Mouse (Mus musculus) inflammation-experienced regulatory T-cells, adult 6 months (primary cell): ENCODE measurements around the gene Lemd1. TPM values are rescaled to one million over a fixed set of nuclear protein-coding genes. Genes with fewer than 3 reads are reported as not detected.
"Not testable (repeated sequence)": the region's sequence is repeated elsewhere in the genome, so short reads cannot be mapped to it uniquely, and the experiment has no call there.

ENCODE experiments used
- ATAC-seq: one replicate; pipeline ENCODE4 v1.8.0; 2017
- polyA plus RNA-seq, 3 experiments: library from polyadenylated mRNA; unstranded; fragments of 100-300 nt; shearing (Covaris generic); gene quantifications; one replicate each; pipeline ENCODE4 v1.2.1; 2017

Lemd1 gene
- polyA plus RNA-seq, 3 experiments from 2014 or later, result not detected

GRCm38 (mm10) chr1:132263618-132264017, 72.4 kb downstream of the Lemd1 start:
- ATAC-seq, result no peak

- ATAC-seq, result no peak
These were observed 73.3 kb downstream of the Lemd1 start for GRCm38 (mm10) chr1:132264577-132264976.

GRCm38 (mm10) chr1:132265211-132265859, 74.1 kb downstream of the Lemd1 start:
- ATAC-seq, result no peak

- ATAC-seq, result no peak
These were observed 74.7 kb downstream of the Lemd1 start for GRCm38 (mm10) chr1:132265936-132266335.

GRCm38 (mm10) chr1:132266791-132267557, 75.7 kb downstream of the Lemd1 start:
- no peak for ATAC-seq

GRCm38 (mm10) chr1:132267959-132268358, 76.7 kb downstream of the Lemd1 start:
- no peak for ATAC-seq

- ATAC-seq, result no peak
These were observed 77.3 kb downstream of the Lemd1 start for GRCm38 (mm10) chr1:132268418-132269060.

GRCm38 (mm10) chr1:132271237-132271636, 80.0 kb downstream of the Lemd1 start:
- no peak for ATAC-seq

- ATAC-seq, result no peak
These were observed 85.5 kb downstream of the Lemd1 start for GRCm38 (mm10) chr1:132276694-132277093.

- no peak for ATAC-seq
These were observed 85.9 kb downstream of the Lemd1 start for GRCm38 (mm10) chr1:132277124-132277523.

GRCm38 (mm10) chr1:132280636-132281035, 89.4 kb downstream of the Lemd1 start:
- not testable (repeated sequence) for ATAC-seq

GRCm38 (mm10) chr1:132281523-132282176, 90.4 kb downstream of the Lemd1 start:
- ATAC-seq, result no peak

GRCm38 (mm10) chr1:132282177-132282536, 90.9 kb downstream of the Lemd1 start:
- no peak for ATAC-seq

GRCm38 (mm10) chr1:132283018-132283417, 91.8 kb downstream of the Lemd1 start:
- ATAC-seq, result no peak

- ATAC-seq, result no peak
These were observed 95.5 kb downstream of the Lemd1 start for GRCm38 (mm10) chr1:132286735-132287134.

GRCm38 (mm10) chr1:132287445-132287844, 96.2 kb downstream of the Lemd1 start:
- no peak for ATAC-seq

GRCm38 (mm10) chr1:132287991-132288451, 96.8 kb downstream of the Lemd1 start:
- ATAC-seq, result no peak

- no peak for ATAC-seq
These were observed 98.7 kb downstream of the Lemd1 start for GRCm38 (mm10) chr1:132289965-132290364.

- ATAC-seq, result no peak
These were observed 99.9 kb downstream of the Lemd1 start for GRCm38 (mm10) chr1:132290921-132291675.

GRCm38 (mm10) chr1:132291706-132292105, 100.5 kb downstream of the Lemd1 start:
- no peak for ATAC-seq

- ATAC-seq, result no peak
These were observed 101.3 kb downstream of the Lemd1 start for GRCm38 (mm10) chr1:132292318-132293129.
